Mouse (Mus musculus): ENCODE measurements at regions not wholly inside any gene's neighbourhood (a gene's known extent, or its start where the extent isn't known, plus 50 kb on each side); places are given as distances from the start of the nearest gene placed in this dataset.

- peak; percentile 77 for DNase-seq (ENCODE audit: low spot score in 2 of 2)
These were observed 64.7 kb upstream of the Dlg1 start for GRCm38 (mm10) chr16:31598409-31598988.

- no peak for DNase-seq (ENCODE audit: low spot score in 2 of 2)
These were observed 64.2 kb upstream of the Dlg1 start for GRCm38 (mm10) chr16:31598989-31599421.

GRCm38 (mm10) chr16:31601278-31601677 is 62.0 kb upstream of the Dlg1 start:
- DNase-seq (ENCODE audit: low spot score in 2 of 2): no peak

GRCm38 (mm10) chr16:31603185-31603584 is 60.1 kb upstream of the Dlg1 start:
- no peak for DNase-seq (ENCODE audit: low spot score in 2 of 2)

- no peak for DNase-seq (ENCODE audit: low spot score in 2 of 2)
These were observed 56.7 kb upstream of the Dlg1 start for GRCm38 (mm10) chr16:31606389-31607177.

GRCm38 (mm10) chr16:31608964-31609363 is 54.3 kb upstream of the Dlg1 start:
- no peak for DNase-seq (ENCODE audit: low spot score in 2 of 2)

GRCm38 (mm10) chr16:31609394-31610172 is 53.7 kb upstream of the Dlg1 start:
- DNase-seq (ENCODE audit: low spot score in 2 of 2): no peak

Data from spleen, postnatal 4 days (tissue).